Mouse (Mus musculus) MEL (cell line): ENCODE measurements around the gene Calcrl. TPM values are rescaled to one million over a fixed set of nuclear protein-coding genes. Genes with fewer than 3 reads are reported as not detected.

Experiments
- DNase-seq: peaks from one replicate; pipeline ENCODE4 v3.0.0; 2011; ENCODE audit warnings: low read depth, low spot score
- H3K27ac ChIP-seq: 2 replicates; pipeline ENCODE4 v1.5.1; 2012; ENCODE audit warnings: low read depth, mild to moderate bottlenecking, control low read depth, low read length, moderate library complexity; ENCODE audit not compliant: control insufficient read depth
- H3K27me3 ChIP-seq, 2 experiments: fragments of 150-350 bp in 1 of 2; sonication (generic) in 1 of 2; 2 replicates each; pipeline ENCODE4 v1.6.1; 2012; ENCODE audit warnings: low read length in 2 of 2, mild to moderate bottlenecking in 2 of 2, improper control_type of control experiment in 1 of 2, moderate library complexity in 1 of 2; ENCODE audit not compliant: insufficient read depth in 2 of 2, control insufficient read depth in 1 of 2
- H3K36me3 ChIP-seq, 2 experiments: 2 replicates each; pipeline ENCODE4 v1.6.1; 2012 to 2014; ENCODE audit warnings: low read length in 2 of 2, improper control_type of control experiment in 1 of 2, inconsistent platforms in 1 of 2, mild to moderate bottlenecking in 1 of 2; ENCODE audit not compliant: insufficient read depth in 2 of 2, control insufficient read depth in 1 of 2
- H3K4me1 ChIP-seq, 2 experiments: fragments of 150-350 bp in 1 of 2; sonication (generic) in 1 of 2; 2 replicates each; pipeline ENCODE4 v1.6.1; 2012; ENCODE audit warnings: low read length in 2 of 2, improper control_type of control experiment in 1 of 2, mild to moderate bottlenecking in 1 of 2; ENCODE audit not compliant: insufficient read depth in 2 of 2, control insufficient read depth in 1 of 2
- H3K4me3 ChIP-seq, 2 experiments: fragments of 150-350 bp in 1 of 2; sonication (generic) in 1 of 2; 2 replicates each; pipeline ENCODE4 v1.5.1; 2012; ENCODE audit warnings: low read depth in 2 of 2, low read length in 2 of 2, mild to moderate bottlenecking in 2 of 2, moderate library complexity in 2 of 2, control low read depth in 1 of 2, improper control_type of control experiment in 1 of 2; ENCODE audit not compliant: control insufficient read depth in 1 of 2, insufficient read depth in 1 of 2
- H3K79me2 ChIP-seq: 2 replicates; pipeline ENCODE4 v1.6.1; 2012; ENCODE audit warnings: mild to moderate bottlenecking, low read length, moderate library complexity; ENCODE audit not compliant: control insufficient read depth, poor library complexity, insufficient read depth
- H3K9ac ChIP-seq: 2 replicates; pipeline ENCODE4 v1.6.1; 2012; ENCODE audit warnings: low read depth, mild to moderate bottlenecking, control low read depth, low read length, moderate library complexity; ENCODE audit not compliant: control insufficient read depth, poor library complexity, severe bottlenecking
- H3K9me3 ChIP-seq: fragments of 150-350 bp; sonication (generic); replicated peaks from 2 replicates; pipeline ENCODE4 v1.6.1; 2012; ENCODE audit warnings: mild to moderate bottlenecking, low read length, improper control_type of control experiment, moderate library complexity; ENCODE audit not compliant: insufficient read depth
- ELF1 ChIP-seq: IDR thresholded peaks from 2 replicates; pipeline ENCODE4 v1.6.1; 2014; ENCODE audit warnings: low read depth, mild to moderate bottlenecking, inconsistent platforms, low read length, improper control_type of control experiment, moderate library complexity
- GATA1 ChIP-seq: IDR thresholded peaks from 2 replicates; pipeline ENCODE4 v1.6.1; 2011; ENCODE audit warnings: low read depth, low read length, improper control_type of control experiment
- KAT2A ChIP-seq: conservative IDR thresholded peaks from 2 replicates; pipeline ENCODE4 v1.6.1; 2012; ENCODE audit warnings: low read depth, low read length, improper control_type of control experiment, inconsistent platforms
- NELFE ChIP-seq: IDR thresholded peaks from 2 replicates; pipeline ENCODE4 v1.6.1; 2011; ENCODE audit warnings: low read depth, low read length, improper control_type of control experiment
- UBTF ChIP-seq: IDR thresholded peaks from 2 replicates; pipeline ENCODE4 v1.6.1; 2012; ENCODE audit warnings: low read depth, mild to moderate bottlenecking, inconsistent platforms, low read length, improper control_type of control experiment, moderate library complexity, borderline replicate concordance; ENCODE audit not compliant: insufficient read depth
- polyA plus RNA-seq, 2 experiments: library from polyadenylated mRNA; stranded (reverse) in 1 of 2; unstranded in 1 of 2; fragments of >175 nt in 1 of 2; fragments of >200 nt in 1 of 2; gene quantifications; 2 replicates each; pipeline versions ENCODE4 v1.2.1 to v1.2.4; 2012; ENCODE audit warnings: low replicate concordance in 2 of 2, low read depth in 1 of 2; ENCODE audit not compliant: insufficient read length in 2 of 2, insufficient read depth in 1 of 2, missing spikeins in 1 of 2
- total RNA-seq: library from RNA; depleted of rRNA; stranded (reverse); fragments of 300-350 nt; gene quantifications from 2 replicates; pipeline ENCODE4 v1.2.3, GENCODE M21; 2012; rRNA removed

The Calcrl gene
- total and polyA plus RNA-seq, 3 experiments = not detected

DNA sequence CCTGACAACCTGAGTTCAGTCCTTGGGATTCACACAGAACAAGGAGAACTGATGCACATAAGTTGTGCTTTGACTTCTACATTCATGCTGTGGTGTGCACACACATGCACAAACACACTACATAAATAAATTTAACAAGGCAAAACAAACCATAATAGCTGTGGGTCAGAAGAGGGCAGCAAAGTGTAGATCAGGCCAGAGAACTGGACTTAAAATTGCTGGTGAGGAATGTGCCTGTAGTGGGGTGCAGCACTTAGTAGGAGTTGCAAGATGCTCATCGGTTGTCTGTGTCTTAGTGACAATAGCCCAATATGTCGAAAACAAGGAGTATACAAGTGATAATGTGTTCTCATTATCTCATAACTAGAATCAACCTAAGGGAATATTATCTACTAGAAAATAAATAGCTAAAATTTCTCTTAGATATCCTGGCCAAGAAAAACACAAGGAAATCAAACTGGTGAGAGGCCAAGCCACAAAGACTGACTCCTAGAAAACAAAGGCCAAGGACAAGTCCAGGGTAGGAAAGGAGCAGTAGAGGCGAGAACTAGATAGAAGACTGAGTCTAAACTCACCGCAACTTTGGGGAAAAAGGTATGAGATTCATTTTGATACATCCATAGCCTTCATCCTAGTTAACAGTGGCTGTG, 132.7 kb downstream of the Calcrl start:
- Histone ChIP-seq H3K27me3 (no peaks in the 10 kb centered on the region; a peak in 1 of 4 replicates), H3K4me3 (no peak overlapping the region), H3K36me3 (no peaks in the 10 kb centered on the region), H3K9me3 (no peaks in the 10 kb centered on the region), H3K79me2 (no peaks in the 10 kb centered on the region), H3K9ac (no peak overlapping the region), H3K4me1 (no peaks in the 10 kb centered on the region), H3K27ac (no peak overlapping the region)
- no peak for DNase-seq
- no peak for TF ChIP-seq NELFE

DNA sequence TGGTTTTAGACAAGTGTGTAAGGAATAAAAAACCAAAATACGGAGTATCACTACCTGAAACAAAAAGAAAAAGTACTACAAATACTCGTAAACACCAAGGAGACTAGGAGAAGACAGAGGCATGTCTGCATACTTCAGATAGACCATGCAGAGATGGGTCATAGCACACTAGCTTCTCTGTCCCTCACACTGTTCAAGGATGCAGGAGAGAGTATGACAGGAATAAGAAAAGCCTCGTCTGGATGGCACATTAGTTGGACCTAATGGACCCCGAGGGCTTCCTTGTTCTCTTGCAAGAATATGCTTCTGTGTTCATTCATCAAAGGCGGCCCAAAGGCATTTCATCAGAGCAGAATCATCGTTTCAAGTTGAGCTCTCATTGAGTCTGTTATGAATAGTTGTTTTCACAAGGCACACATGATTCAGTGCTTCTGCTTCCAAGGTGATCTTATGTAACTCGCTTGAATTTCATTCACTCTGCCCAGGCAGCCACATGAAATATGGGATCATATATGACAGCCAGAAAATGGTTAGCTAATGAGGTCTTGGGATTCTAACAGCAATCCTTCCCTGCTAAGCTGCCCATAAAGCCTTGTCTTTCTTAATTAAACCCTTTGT, 136.2 kb downstream of the Calcrl start:
- H3K27ac ChIP-seq = no peak overlapping the region

More for the DNA sequence above, 136.2 kb downstream of the Calcrl start:
- Histone ChIP-seq H3K79me2 (no peaks in the 10 kb centered on the region), H3K4me3 (no peak overlapping the region), H3K36me3 (no peaks in the 10 kb centered on the region), H3K9ac (no peak overlapping the region), H3K4me1 (no peaks in the 10 kb centered on the region), H3K27me3 (no peaks in the 10 kb centered on the region), H3K9me3 (no peaks in the 10 kb centered on the region)
- no peak for TF ChIP-seq UBTF
- TF ChIP-seq ELF1 = no peak
- no peak for TF ChIP-seq KAT2A
- no peak for TF ChIP-seq GATA1
- DNase-seq = no peak

Other genes starting within 250 kb of the Calcrl start
- 0.82 and 1.1 TPM in 2 replicates for gene Tfpi, start 51.4 kb upstream of the Calcrl start, total RNA-seq
- 1 to 10 TPM in 1 of 2 experiments, not detected in 1; 2.5 TPM for gene Tfpi, start 51.4 kb upstream of the Calcrl start, polyA plus RNA-seq
- 11.5 and 12.7 TPM in 2 replicates for gene Ctnnd1, start 225.4 kb upstream of the Calcrl start, total RNA-seq
- gene Ctnnd1, start 225.4 kb upstream of the Calcrl start, polyA plus RNA-seq = 10 to 100 TPM in 1 of 2 experiments, not detected in 1; 31.6 TPM
- gene Btbd18, start 233.7 kb upstream of the Calcrl start, total RNA-seq = 0.04 TPM in 1 of 2 replicates, not detected in the other
- under 1 TPM in 1 of 2 experiments, not detected in 1; 0.07 TPM for gene Btbd18, start 233.7 kb upstream of the Calcrl start, polyA plus RNA-seq
- gene Selenoh, start 245.4 kb upstream of the Calcrl start, total RNA-seq = 79.0 and 89.9 TPM in 2 replicates
- 10 to 100 TPM in 1 of 2 experiments, not detected in 1; 70.7 TPM for gene Selenoh, start 245.4 kb upstream of the Calcrl start, polyA plus RNA-seq